Mouse (Mus musculus) kidney, postnatal 0 days (tissue): ENCODE data around the gene Slamf8. TPM values are rescaled to one million over a fixed set of nuclear protein-coding genes. Genes with fewer than 3 reads are reported as not detected.

Source experiments
- ATAC-seq: fragments of 200-750 bp; cut with Nextera tagmentation; replicated peaks from 2 replicates; pipeline ENCODE4 v1.8.0; 2017; ENCODE audit warnings: low read depth, moderate number of reproducible peaks, moderate TSS enrichment, moderate library complexity; ENCODE audit not compliant: low FRiP score
- DNase-seq: peaks from one replicate; pipeline ENCODE4 v3.0.0-alpha.2; 2016; ENCODE audit warnings: low spot score
- H3K27ac ChIP-seq: fragments of 300-500 bp; sonication (generic); 2 replicates; pipeline ENCODE4 v1.5.1; 2014; ENCODE audit warnings: mild to moderate bottlenecking
- H3K27me3 ChIP-seq: fragments of 300-500 bp; sonication (generic); 2 replicates; pipeline ENCODE4 v1.6.1; 2014; ENCODE audit warnings: low read length, mixed read lengths; ENCODE audit not compliant: insufficient read depth
- H3K36me3 ChIP-seq: fragments of 300-500 bp; sonication (generic); 2 replicates; pipeline ENCODE4 v1.6.1; 2014; ENCODE audit warnings: low read length, mixed read lengths; ENCODE audit not compliant: insufficient read depth
- H3K4me1 ChIP-seq: fragments of 300-500 bp; sonication (generic); replicated peaks from 2 replicates; pipeline ENCODE4 v1.6.1; 2014; ENCODE audit warnings: antibody characterized with exemption, low read length, mixed read lengths; ENCODE audit not compliant: insufficient read depth
- H3K4me2 ChIP-seq: fragments of 300-500 bp; sonication (generic); 2 replicates; pipeline ENCODE4 v1.6.1; 2014; ENCODE audit warnings: mild to moderate bottlenecking, low read length, moderate library complexity, mixed read lengths
- H3K4me3 ChIP-seq: fragments of 300-500 bp; sonication (generic); replicated peaks from 2 replicates; pipeline ENCODE4 v1.5.1; 2014; ENCODE audit warnings: low read depth, low read length
- H3K9ac ChIP-seq: fragments of 300-500 bp; sonication (generic); 2 replicates; pipeline ENCODE4 v1.6.1; 2014; ENCODE audit warnings: low read depth, low read length
- H3K9me3 ChIP-seq: fragments of 300-500 bp; sonication (generic); replicated peaks from 2 replicates; pipeline ENCODE4 v1.6.1; 2016; ENCODE audit warnings: low read length, inconsistent platforms, mixed read lengths
- CTCF ChIP-seq: IDR thresholded peaks from 2 replicates; pipeline ENCODE4 v1.5.1; 2016; ENCODE audit warnings: antibody characterized with exemption, low read depth, mild to moderate bottlenecking, moderate library complexity
- WGBS: fragments of 180-500 bp; shearing (Covaris S2); extraction: QIAGEN DNeasy Blood & Tissue Kit; methylation state at CpG from one replicate; pipeline ENCODE4 v1.1.7; 2014; 5-methylcytosine and 5-hydroxymethylcytosine counted together
- polyA plus RNA-seq: library from polyadenylated mRNA; unstranded; fragments of >200 nt; fragmentation: Nextera tagmentation; extraction: Ambion mirVana; gene quantifications from 2 replicates; pipeline ENCODE4 v1.2.1, GENCODE M21; 2015

Gene Slamf8
- polyA plus RNA-seq, 1 experiment from 2014 or later: 0.16 TPM

- 18% methylated on average over 7 of the region's 7 CpGs for WGBS
- H3K9ac ChIP-seq: no peak overlapping the region
- 0 out of 2 replicates have a peak, but pooled peaks cover 7% of the 10 kb centered on the region for H3K4me1 ChIP-seq
- no peaks in the 10 kb centered on the region for H3K9me3 ChIP-seq
- no peaks in the 10 kb centered on the region for H3K36me3 ChIP-seq
- ATAC-seq (peak; percentile 57; the same call in 1 of the 2 replicates), DNase-seq (peak; percentile 74)
- H3K4me3 ChIP-seq: no peak overlapping the region
- no peaks in the 10 kb centered on the region for H3K27me3 ChIP-seq
- peak; percentile 86 for TF ChIP-seq CTCF
- no peak overlapping the region for H3K27ac ChIP-seq
- no peak overlapping the region for H3K4me2 ChIP-seq
Measured at GRCm38 (mm10) chr1:172619235-172619634, 28.9 kb upstream of the Slamf8 start.

GRCm38 (mm10) chr1:172618141-172618540, 27.8 kb upstream of the Slamf8 start:
- Histone ChIP-seq H3K27me3 (no peaks in the 10 kb centered on the region), H3K9me3 (no peaks in the 10 kb centered on the region), H3K4me3 (no peak overlapping the region), H3K4me2 (no peak overlapping the region), H3K36me3 (no peaks in the 10 kb centered on the region), H3K9ac (no peak overlapping the region), H3K4me1 (0 out of 2 replicates have a peak, but pooled peaks cover 7% of the 10 kb centered on the region), H3K27ac (no peak overlapping the region)
- WGBS: 42% methylated on average over 4 of the region's 4 CpGs
- ATAC-seq (no peak), DNase-seq (no peak)
- TF ChIP-seq CTCF: no peak

- ATAC-seq (0 out of 2 replicates have a peak, but pooled peaks have one; percentile 41), DNase-seq (peak; percentile 47)
- Histone ChIP-seq H3K4me2 (peak overlapping the region; percentile 58), H3K9me3 (no peaks in the 10 kb centered on the region), H3K4me3 (no peak overlapping the region), H3K4me1 (0 out of 2 replicates have a peak, but pooled peaks cover 7% of the 10 kb centered on the region), H3K36me3 (no peaks in the 10 kb centered on the region), H3K9ac (no peak overlapping the region), H3K27me3 (no peaks in the 10 kb centered on the region), H3K27ac (no peak overlapping the region)
- TF ChIP-seq CTCF: no peak
- WGBS: 11% methylated on average over 14 of the region's 14 CpGs
Measured at GRCm38 (mm10) chr1:172617365-172618076, 27.2 kb upstream of the Slamf8 start.

GRCm38 (mm10) chr1:172616537-172617300, 26.4 kb upstream of the Slamf8 start:
- Histone ChIP-seq H3K9me3 (no peaks in the 10 kb centered on the region), H3K4me2 (peak overlapping the region; percentile 58), H3K4me1 (0 out of 2 replicates have a peak, but pooled peaks cover 7% of the 10 kb centered on the region), H3K9ac (0 out of 2 replicates have a peak overlapping the region, but pooled peaks have one; percentile 5), H3K27me3 (no peaks in the 10 kb centered on the region), H3K36me3 (no peaks in the 10 kb centered on the region), H3K4me3 (peak overlapping the region; percentile 16), H3K27ac (no peak overlapping the region)
- no peak for TF ChIP-seq CTCF
- 9% methylated on average over 22 of the region's 22 CpGs for WGBS
- DNase-seq: no peak
- ATAC-seq: 0 out of 2 replicates have a peak, but pooled peaks have one; percentile 30

GRCm38 (mm10) chr1:172615412-172615811, 25.0 kb upstream of the Slamf8 start:
- no peak overlapping the region for H3K4me3 ChIP-seq
- 55% methylated on average over 4 of the region's 4 CpGs for WGBS
- H3K27ac ChIP-seq: no peak overlapping the region
- ATAC-seq: no peak
- no peaks in the 10 kb centered on the region for H3K36me3 ChIP-seq
- no peak overlapping the region for H3K9ac ChIP-seq
- no peak overlapping the region for H3K4me2 ChIP-seq
- H3K27me3 ChIP-seq: no peaks in the 10 kb centered on the region
- no peaks in the 10 kb centered on the region for H3K9me3 ChIP-seq
- 0 out of 2 replicates have a peak, but pooled peaks cover 7% of the 10 kb centered on the region for H3K4me1 ChIP-seq
- DNase-seq: no peak
- no peak for TF ChIP-seq CTCF

- Histone ChIP-seq H3K36me3 (no peaks in the 10 kb centered on the region), H3K27ac (no peak overlapping the region), H3K4me1 (0 out of 2 replicates have a peak, but pooled peaks cover 7% of the 10 kb centered on the region), H3K4me3 (no peak overlapping the region), H3K4me2 (no peak overlapping the region), H3K27me3 (no peaks in the 10 kb centered on the region), H3K9ac (no peak overlapping the region), H3K9me3 (no peaks in the 10 kb centered on the region)
- ATAC-seq: peak; percentile 55; the same call in 1 of the 2 replicates
- 54% methylated on average over 10 of the region's 10 CpGs for WGBS
- DNase-seq: peak; percentile 72
- no peak for TF ChIP-seq CTCF
Measured at GRCm38 (mm10) chr1:172614654-172615053, 24.3 kb upstream of the Slamf8 start.
